Mouse (Mus musculus) c-Kit-negative CD71-positive TER-119-positive erythroid progenitor cells, embryonic 14.5 days (primary cell): ENCODE data around the gene Olfr1465.

Experiments
- DNase-seq: peaks from one replicate; pipeline ENCODE4 v3.0.0-alpha.2; 2013; ENCODE audit warnings: low read depth, low spot score

The Olfr1465 gene

DNA sequence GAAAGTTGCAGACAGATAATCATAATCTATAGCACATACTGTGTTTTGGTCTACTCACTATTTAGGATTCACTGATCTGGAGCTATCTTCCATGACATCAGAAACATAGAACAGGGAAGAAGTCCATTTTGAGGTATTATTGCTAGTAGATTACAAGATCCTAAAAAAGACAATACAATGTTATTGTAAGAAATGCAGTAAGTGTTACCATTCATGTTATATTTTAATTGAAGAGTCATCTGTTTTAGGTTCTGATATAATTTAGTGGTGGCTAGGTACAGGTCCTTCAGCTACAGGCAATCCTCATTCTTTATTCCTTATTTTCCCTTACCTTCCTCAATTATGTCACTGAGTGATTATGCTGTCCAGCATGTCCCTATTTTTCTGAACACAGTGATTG, at the start of gene Olfr1465:
Gene Olfr1465 (minus strand): TSS at position 101 of the 400 bp plus-strand sequence.
- DNase-seq = no peak

DNA sequence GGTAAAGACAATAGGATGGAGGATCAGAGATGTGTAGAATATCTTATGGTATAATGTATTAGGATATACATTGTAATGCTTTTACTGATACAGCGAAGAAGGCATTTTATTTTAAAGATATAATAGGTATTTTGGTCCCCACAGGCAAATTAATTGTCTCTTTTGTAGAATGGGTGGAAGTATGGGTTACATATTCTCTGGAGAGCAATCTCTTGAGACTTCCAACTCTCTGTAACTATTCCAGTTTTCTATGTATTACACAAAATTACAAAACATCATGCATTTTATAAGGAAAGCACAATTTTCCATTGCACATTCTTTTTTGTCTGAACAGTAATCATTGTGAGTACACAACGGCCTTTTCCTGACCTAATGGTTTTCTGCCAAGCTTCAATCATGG, 46.6 kb upstream of the Olfr1465 start, which contains the start of gene Olfr1467:
Gene Olfr1467 (plus strand): TSS at position 301 of the 400 bp plus-strand sequence.
- no peak for DNase-seq

DNA sequence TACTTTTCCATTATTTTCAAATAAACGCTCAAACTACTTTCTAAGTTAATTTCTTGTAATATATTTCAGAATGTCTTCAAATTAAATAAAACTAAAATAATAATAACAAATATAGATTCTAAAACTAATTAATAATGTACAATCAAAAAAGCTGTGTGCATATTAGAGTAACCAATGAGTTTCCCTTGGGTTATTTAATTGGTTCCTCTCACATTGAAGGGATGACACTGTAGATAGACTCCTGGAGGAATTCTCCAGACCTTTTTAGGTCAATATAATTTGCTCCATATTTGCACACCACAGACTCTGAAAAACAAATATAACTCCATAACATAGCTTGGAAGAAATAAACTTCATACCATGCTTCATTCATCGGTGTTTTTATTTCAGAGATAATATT, 23.2 kb upstream of the Olfr1465 start, which contains the start of gene Olfr1466:
Gene Olfr1466 (plus strand): TSS at position 301 of the 400 bp plus-strand sequence.
- no peak for DNase-seq
